12 mouse cellular contexts compared by ENCODE assay signal in the genomic region with DNA sequence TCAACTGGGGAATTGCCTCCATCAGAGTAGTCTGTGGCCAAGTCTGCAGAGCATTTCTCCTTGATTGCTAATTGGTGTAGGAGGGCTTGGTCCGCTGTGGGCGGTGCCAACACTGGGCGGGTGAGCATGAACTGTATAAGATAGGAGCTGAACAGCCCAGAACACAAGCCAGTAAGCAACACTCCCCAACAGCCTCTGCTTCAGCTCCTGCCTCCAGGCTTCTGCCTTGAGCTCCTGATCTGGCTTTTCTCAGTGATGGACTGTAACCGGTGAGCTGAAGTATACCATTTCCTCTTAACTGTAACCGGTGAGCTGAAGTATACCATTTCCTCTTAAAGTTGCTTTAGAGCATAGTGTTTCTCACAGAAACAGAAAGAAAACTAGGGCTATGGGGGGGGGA. TPM values are rescaled to one million over a fixed set of nuclear protein-coding genes. Genes with fewer than 3 reads are reported as not detected.
A peak's percentile ranks its signal among the peaks of the same experiment; 100 is the strongest.
DNase-seq lines count a peak whose midpoint lies in the region; ATAC-seq and TF ChIP-seq lines count a peak whose summit lies in the region.
"Had no signal": no experiment of that assay in that cellular context is flagged by ENCODE, and none has a peak within 500 bp of the region (broad histone marks: within the 10 kb centered on the region; RNA-seq: fewer than 3 reads in every experiment).

No protein-coding gene starts in this region.

- DNase-seq in CD4-positive helper T cell, adult 2 months (ENCODE audit: low read depth, low spot score): peak; percentile 50
- peak; percentile 95 for DNase-seq in MEL (ENCODE audit: low read depth, low spot score)
- DNase-seq in layer of hippocampus, postnatal 25 days (ENCODE audit: extremely low spot score in 1 of 2, low spot score in 1 of 2): no peak
- no peak for DNase-seq in heart, postnatal 10 days
- no peak for DNase-seq in right cerebral cortex, postnatal 4 days
- DNase-seq in right cerebral cortex, postnatal 36 days (ENCODE audit: low spot score in 2 of 2): no peak
- DNase-seq: cerebellum, adult 9-10 months; layer of hippocampus, postnatal 36 days had no signal

- peak overlapping the region in 1 of 2 experiments; percentile 53; a peak in 1 of 4 replicates for H3K4me3 ChIP-seq in MEL (ENCODE audit: control insufficient read depth in 1 of 2, insufficient read depth in 1 of 2, low read depth in 2 of 2, low read length in 2 of 2)
- H3K4me3 ChIP-seq: neural tube, embryonic 13.5 days had no signal

- H3K79me2 ChIP-seq in MEL (ENCODE audit: control insufficient read depth, insufficient read depth, low read length, poor library complexity): no peaks in the 10 kb centered on the region; the same call in 1 of the 2 replicates

- peak overlapping the region; percentile 97 for H3K27ac ChIP-seq in MEL (ENCODE audit: control insufficient read depth, low read depth, low read length)
- H3K27ac ChIP-seq: macrophage; neural tube, embryonic 13.5 days had no signal

- peak; percentile 27 to 74; a peak in 3 of 4 replicates for TF ChIP-seq EP300 in MEL (IDR thresholded peaks at IDR 0.05; ENCODE audit: low read depth in 1 of 2, low read length in 2 of 2)

- intact Hi-C loops in heart, postnatal 10 days (cut with DNase I): no loop called here

- no peaks in the 10 kb centered on the region for H3K27me3 ChIP-seq in MEL (ENCODE audit: control insufficient read depth in 1 of 2, insufficient read depth in 2 of 2, low read length in 2 of 2)
- H3K27me3 ChIP-seq: neural tube, embryonic 13.5 days had no signal

- no peaks in the 10 kb centered on the region for H3K9me3 ChIP-seq in MEL (replicated peaks; ENCODE audit: insufficient read depth, low read length)
- H3K9me3 ChIP-seq: neural tube, embryonic 13.5 days had no signal

- peak in 1 of 2 experiments; percentile 93; a peak in 2 of 4 replicates for TF ChIP-seq POLR2A in MEL (IDR thresholded peaks at IDR 0.05; ENCODE audit: control insufficient read depth in 1 of 2, insufficient read depth in 1 of 2, low read depth in 1 of 2, low read length in 2 of 2, poor library complexity in 1 of 2)

- H3K9ac ChIP-seq in MEL (ENCODE audit: control insufficient read depth, low read depth, low read length, poor library complexity, severe bottlenecking): peak overlapping the region; percentile 66; the same call in 1 of the 2 replicates
- H3K9ac ChIP-seq: neural tube, embryonic 13.5 days had no signal

- no peak for TF ChIP-seq CTCF in MEL (IDR thresholded peaks at IDR 0.05 in 2 of 3, conservative IDR thresholded peaks at IDR 0.05 in 1 of 3; ENCODE audit: control insufficient read depth in 1 of 3, insufficient read depth in 1 of 3, low read depth in 2 of 3, low read length in 3 of 3, poor library complexity in 1 of 3, severe bottlenecking in 1 of 3)

- peaks cover 19 to 46% of the 10 kb centered on the region in 2 experiments for H3K4me1 ChIP-seq in MEL (ENCODE audit: control insufficient read depth in 1 of 2, insufficient read depth in 2 of 2, low read length in 2 of 2)
- H3K4me1 ChIP-seq: neural tube, embryonic 13.5 days had no signal

- ATAC-seq in erythroid progenitor cell, adult 5-6 weeks (replicated peaks; ENCODE audit: low FRiP score, poor library complexity, severe bottlenecking): peak; percentile 97
- peak; percentile 92 for ATAC-seq in megakaryocyte progenitor cell, adult 5-6 weeks (replicated peaks; ENCODE audit: poor library complexity)

- TF ChIP-seq RAD21 in MEL (IDR thresholded peaks at IDR 0.05; ENCODE audit: low read depth, low read length): no peak

- H3K36me3 ChIP-seq in MEL (ENCODE audit: control insufficient read depth in 1 of 2, insufficient read depth in 2 of 2, low read length in 2 of 2): peaks cover 0 to 46% of the 10 kb centered on the region in 2 experiments; a peak in 2 of 4 replicates
- H3K36me3 ChIP-seq: neural tube, embryonic 13.5 days had no signal

TF ChIP-seq in MEL, 35 proteins besides CTCF, POLR2A, EP300 and RAD21:
- TF ChIP-seq MXI1 (IDR thresholded peaks at IDR 0.05; ENCODE audit: low read depth, low read length) (0 out of 2 replicates have a peak, but pooled peaks have one; percentile 19), ZNF384 (IDR thresholded peaks at IDR 0.05; ENCODE audit: low read depth, low read length) (no peak), ETS1 (IDR thresholded peaks at IDR 0.05; ENCODE audit: low read depth, low read length) (peak; percentile 57), POLR2AphosphoS2 (IDR thresholded peaks at IDR 0.05; ENCODE audit: low read length) (peak; percentile 68; the same call in 1 of the 2 replicates), E2F4 (IDR thresholded peaks at IDR 0.05; ENCODE audit: borderline replicate concordance, low read depth, low read length) (no peak), GATA1 (IDR thresholded peaks at IDR 0.05; ENCODE audit: low read depth, low read length) (peak; percentile 22; the same call in 1 of the 2 replicates), ZMIZ1 (IDR thresholded peaks at IDR 0.05; ENCODE audit: low read depth, low read length) (peak; percentile 95), KAT2A (conservative IDR thresholded peaks at IDR 0.05; ENCODE audit: low read depth, low read length) (no peak), TAL1 (IDR thresholded peaks at IDR 0.05; ENCODE audit: low read length) (peak; percentile 19; the same call in 1 of the 2 replicates), CHD2 (IDR thresholded peaks at IDR 0.05; ENCODE audit: low read length) (no peak), NELFE (IDR thresholded peaks at IDR 0.05; ENCODE audit: low read depth, low read length) (peak; percentile 79), TCF12 (IDR thresholded peaks at IDR 0.05; ENCODE audit: low read depth, low read length) (peak; percentile 56; the same call in 1 of the 2 replicates), MEF2A (IDR thresholded peaks at IDR 0.05; ENCODE audit: extremely low read depth, insufficient replicate concordance, low read depth, low read length, poor library complexity, severe bottlenecking) (no peak), MYB (IDR thresholded peaks at IDR 0.05; ENCODE audit: low read depth, low read length) (no peak), RCOR1 (IDR thresholded peaks at IDR 0.05; ENCODE audit: low read depth, low read length) (peak; percentile 36; the same call in 1 of the 2 replicates), TBP (IDR thresholded peaks at IDR 0.05; ENCODE audit: low read depth, low read length) (peak; percentile 96), UBTF (IDR thresholded peaks at IDR 0.05; ENCODE audit: borderline replicate concordance, insufficient read depth, low read depth, low read length) (no peak), BHLHE40 (IDR thresholded peaks at IDR 0.05; ENCODE audit: borderline replicate concordance, low read depth, low read length) (no peak), SIN3A (IDR thresholded peaks at IDR 0.05; ENCODE audit: low read length) (peak; percentile 24; the same call in 1 of the 2 replicates)

RNA-seq across cellular contexts. Expression of gene Zbtb38, which starts 12.8 kb away (rescaled TPM):
- total RNA-seq in MEL (2012; rRNA removed): 10.9 TPM in 2 replicates
- polyA plus RNA-seq in MEL (2012; ENCODE audit: insufficient read depth in 1 of 2, insufficient read length in 2 of 2, low read depth in 1 of 2, low replicate concordance in 2 of 2, missing spikeins in 1 of 2): 10 to 100 TPM; 12.2 to 65.0 TPM
- 5.0 and 5.9 TPM in 2 replicates for total RNA-seq in erythroid progenitor cell, adult 5-6 weeks (2015; ENCODE audit: low replicate concordance)
- total RNA-seq in erythroid progenitor cell, adult 5-6 weeks (2017; ENCODE audit: low replicate concordance): 4.1 and 6.4 TPM in 2 replicates
- total RNA-seq in megakaryocyte progenitor cell, adult 5-6 weeks (2015): 23.5 and 27.8 TPM in 2 replicates
- total RNA-seq in megakaryocyte progenitor cell, adult 5-6 weeks (2017): 24.2 and 25.7 TPM in 2 replicates
- total RNA-seq in layer of hippocampus, postnatal 25 days (2021): 10 to 100 TPM; 53.0 to 54.6 TPM
- total RNA-seq in heart, postnatal 10 days (2021): 10 to 100 TPM; 30.2 to 37.0 TPM

Comparison
In these comparisons a context has a peak if more than half of its experiments do, and no peak if none do; other contexts are left out.
1. DNase-seq: peak in CD4-positive helper T cell, adult 2 months (single experiment) and MEL (single experiment); none in layer of hippocampus, postnatal 25 days (0 of 2), heart, postnatal 10 days (0 of 2), right cerebral cortex, postnatal 4 days (single experiment) and right cerebral cortex, postnatal 36 days (0 of 2).